Mouse (Mus musculus) embryo, embryonic 10.5 days (tissue): ENCODE measurements around the gene Plekhh3.

Source experiments
- DNase-seq: peaks from one replicate; pipeline ENCODE4 v3.0.0-alpha.2; 2015; ENCODE audit warnings: low spot score

Gene Plekhh3

GRCm38 (mm10) chr11:101186526-101187247, 15.5 kb upstream of the Plekhh3 start:
- DNase-seq = no peak

GRCm38 (mm10) chr11:101185441-101185840, 14.3 kb upstream of the Plekhh3 start:
- DNase-seq = no peak

- no peak for DNase-seq
Observed at GRCm38 (mm10) chr11:101184984-101185383, 13.8 kb upstream of the Plekhh3 start.

- no peak for DNase-seq
Observed at GRCm38 (mm10) chr11:101182771-101183517, 11.8 kb upstream of the Plekhh3 start.

GRCm38 (mm10) chr11:101181961-101182360, 10.8 kb upstream of the Plekhh3 start:
- DNase-seq = no peak

- peak; percentile 86 for DNase-seq
Observed at GRCm38 (mm10) chr11:101180846-101181740, 9.9 kb upstream of the Plekhh3 start.

- DNase-seq = no peak
Observed at GRCm38 (mm10) chr11:101180261-101180660, 9.1 kb upstream of the Plekhh3 start.

GRCm38 (mm10) chr11:101179306-101179705, 8.2 kb upstream of the Plekhh3 start:
- DNase-seq = no peak

- DNase-seq = no peak
Observed at GRCm38 (mm10) chr11:101178061-101179058, 7.2 kb upstream of the Plekhh3 start.

- peak; percentile 73 for DNase-seq
Observed at GRCm38 (mm10) chr11:101176933-101177773, 6.0 kb upstream of the Plekhh3 start.

- DNase-seq = peak; percentile 67
Observed at GRCm38 (mm10) chr11:101176117-101176691, 5.1 kb upstream of the Plekhh3 start.

- DNase-seq = no peak
Observed at GRCm38 (mm10) chr11:101175636-101176116, 4.5 kb upstream of the Plekhh3 start.

- peak; percentile 50 for DNase-seq
Observed at GRCm38 (mm10) chr11:101174851-101175628, 3.9 kb upstream of the Plekhh3 start, which contains the start of gene Ccr10. Gene Ccr10 (minus strand): TSS chr11:101175443.

- no peak for DNase-seq
Observed at GRCm38 (mm10) chr11:101174389-101174745, 3.2 kb upstream of the Plekhh3 start.

- DNase-seq = peak; percentile 88
Observed at GRCm38 (mm10) chr11:101173631-101174388, 2.7 kb upstream of the Plekhh3 start.

- no peak for DNase-seq
Observed at GRCm38 (mm10) chr11:101173112-101173511, 2.0 kb upstream of the Plekhh3 start.

GRCm38 (mm10) chr11:101172434-101172815, 1.3 kb upstream of the Plekhh3 start:
- no peak for DNase-seq
